Mouse (Mus musculus) neural tube, embryonic 13.5 days (tissue): ENCODE data around the gene Mfsd6. TPM values are rescaled to one million over a fixed set of nuclear protein-coding genes. Genes with fewer than 3 reads are reported as not detected.

Source experiments
- ATAC-seq: fragments of 200-750 bp; cut with Nextera tagmentation; 2 replicates; pipeline ENCODE4 v1.8.0; 2017; ENCODE audit warnings: low read depth, mild to moderate bottlenecking, moderate TSS enrichment, moderate library complexity
- H3K27ac ChIP-seq: fragments of 300-500 bp; sonication (generic); replicated peaks from 2 replicates; pipeline ENCODE4 v1.5.1; 2015; ENCODE audit warnings: moderate library complexity, mild to moderate bottlenecking, inconsistent platforms
- H3K27me3 ChIP-seq: fragments of 300-500 bp; sonication (generic); 2 replicates; pipeline ENCODE4 v1.6.1; 2015; ENCODE audit warnings: mild to moderate bottlenecking, inconsistent platforms
- H3K36me3 ChIP-seq: fragments of 300-500 bp; sonication (generic); 2 replicates; pipeline ENCODE4 v1.6.1; 2015; ENCODE audit warnings: mild to moderate bottlenecking, inconsistent platforms
- H3K4me1 ChIP-seq: fragments of 300-500 bp; sonication (generic); replicated peaks from 2 replicates; pipeline ENCODE4 v1.6.1; 2015; ENCODE audit warnings: inconsistent platforms
- H3K4me2 ChIP-seq: fragments of 300-500 bp; sonication (generic); 2 replicates; pipeline ENCODE4 v1.6.1; 2015; ENCODE audit warnings: inconsistent platforms, mild to moderate bottlenecking, moderate library complexity
- H3K4me3 ChIP-seq: fragments of 300-500 bp; sonication (generic); 2 replicates; pipeline ENCODE4 v1.5.1; 2015; ENCODE audit warnings: mild to moderate bottlenecking, inconsistent platforms
- H3K9ac ChIP-seq: fragments of 300-500 bp; sonication (generic); 2 replicates; pipeline ENCODE4 v1.6.1; 2015; ENCODE audit warnings: moderate library complexity, mild to moderate bottlenecking, inconsistent platforms
- H3K9me3 ChIP-seq: fragments of 300-500 bp; sonication (generic); 2 replicates; pipeline ENCODE4 v1.6.1; 2016; ENCODE audit warnings: inconsistent platforms
- WGBS: fragments of 180-500 bp; shearing (Covaris S2); methylation state at CpG from one replicate; pipeline ENCODE4 v1.1.7; 2015; 5-methylcytosine and 5-hydroxymethylcytosine counted together
- polyA plus RNA-seq: library from polyadenylated mRNA; unstranded; fragments of >200 nt; fragmentation: Nextera tagmentation; extraction: Ambion mirVana; gene quantifications from 2 replicates; pipeline ENCODE4 v1.2.1, GENCODE M21; 2015

Mfsd6 gene
- polyA plus RNA-seq, 1 experiment from 2014 or later, result 9.1 TPM

GRCm38 (mm10) chr1:52631570-52631969 lies 95.7 kb downstream of the Mfsd6 start:
- ATAC-seq, result no peak
- peak overlapping the region; percentile 64 for H3K4me2 ChIP-seq
- peak overlapping the region; percentile 80 for H3K4me3 ChIP-seq
- no peaks in the 10 kb centered on the region for H3K9me3 ChIP-seq
- H3K36me3 ChIP-seq, result no peaks in the 10 kb centered on the region
- H3K27me3 ChIP-seq, result no peaks in the 10 kb centered on the region
- 82% methylated on average over 2 of the region's 2 CpGs for WGBS
- no peak overlapping the region for H3K27ac ChIP-seq
- peaks cover 13% of the 10 kb centered on the region for H3K4me1 ChIP-seq
- H3K9ac ChIP-seq, result peak overlapping the region; percentile 82

GRCm38 (mm10) chr1:52630937-52631299 lies 96.3 kb downstream of the Mfsd6 start:
- H3K27ac ChIP-seq, result peak overlapping the region; percentile 86
- peak; percentile 90 for ATAC-seq
- under 1% methylated on average over 6 of the region's 6 CpGs for WGBS
- peak overlapping the region; percentile 80 for H3K4me3 ChIP-seq
- peak overlapping the region; percentile 82 for H3K9ac ChIP-seq
- H3K36me3 ChIP-seq, result no peaks in the 10 kb centered on the region
- peaks cover 13% of the 10 kb centered on the region for H3K4me1 ChIP-seq
- H3K4me2 ChIP-seq, result peak overlapping the region; percentile 64
- no peaks in the 10 kb centered on the region for H3K9me3 ChIP-seq
- H3K27me3 ChIP-seq, result no peaks in the 10 kb centered on the region

GRCm38 (mm10) chr1:52630248-52630936 lies 96.9 kb downstream of the Mfsd6 start, which contains the start of gene Nemp2:
Gene Nemp2 (plus strand): TSS chr1:52630703.
- H3K4me1 ChIP-seq, result peaks cover 13% of the 10 kb centered on the region
- WGBS, result under 1% methylated on average over 44 of the region's 44 CpGs
- H3K27me3 ChIP-seq, result no peaks in the 10 kb centered on the region
- ATAC-seq, result peak; percentile 95
- H3K4me2 ChIP-seq, result peak within 1 kb of the TSS; percentile 64
- peak within 1 kb of the TSS; percentile 82 for H3K9ac ChIP-seq
- H3K4me3 ChIP-seq, result peak within 1 kb of the TSS; percentile 80
- H3K9me3 ChIP-seq, result no peaks in the 10 kb centered on the region
- H3K27ac ChIP-seq, result peak within 1 kb of the TSS; percentile 86
- no peaks in the 10 kb centered on the region for H3K36me3 ChIP-seq

GRCm38 (mm10) chr1:52620442-52620841 lies 106.8 kb downstream of the Mfsd6 start:
- Histone ChIP-seq H3K9ac (no peak overlapping the region), H3K27me3 (no peaks in the 10 kb centered on the region), H3K4me1 (no peaks in the 10 kb centered on the region), H3K27ac (no peak overlapping the region), H3K4me3 (no peak overlapping the region), H3K4me2 (no peak overlapping the region), H3K9me3 (no peaks in the 10 kb centered on the region), H3K36me3 (no peaks in the 10 kb centered on the region)
- no peak for ATAC-seq

GRCm38 (mm10) chr1:52618217-52618616 lies 109.0 kb downstream of the Mfsd6 start:
- no peaks in the 10 kb centered on the region for H3K36me3 ChIP-seq
- no peak overlapping the region for H3K9ac ChIP-seq
- H3K4me1 ChIP-seq, result no peaks in the 10 kb centered on the region
- no peak overlapping the region for H3K4me3 ChIP-seq
- H3K9me3 ChIP-seq, result no peaks in the 10 kb centered on the region
- ATAC-seq, result no peak
- no peak overlapping the region for H3K4me2 ChIP-seq
- no peaks in the 10 kb centered on the region for H3K27me3 ChIP-seq
- no peak overlapping the region for H3K27ac ChIP-seq
- 88% methylated on average over 1 of the region's 1 CpGs for WGBS

GRCm38 (mm10) chr1:52608486-52608885 lies 118.8 kb downstream of the Mfsd6 start:
- no peak for ATAC-seq
- H3K9me3 ChIP-seq, result 0 out of 2 replicates have a peak, but pooled peaks cover 4% of the 10 kb centered on the region
- H3K27me3 ChIP-seq, result no peaks in the 10 kb centered on the region
- no peaks in the 10 kb centered on the region for H3K4me1 ChIP-seq
- 91% methylated on average over 4 of the region's 4 CpGs for WGBS
- H3K4me2 ChIP-seq, result no peak overlapping the region
- H3K36me3 ChIP-seq, result no peaks in the 10 kb centered on the region
- H3K4me3 ChIP-seq, result no peak overlapping the region
- no peak overlapping the region for H3K9ac ChIP-seq
- no peak overlapping the region for H3K27ac ChIP-seq

GRCm38 (mm10) chr1:52607700-52608099 lies 119.6 kb downstream of the Mfsd6 start:
- no peaks in the 10 kb centered on the region for H3K4me1 ChIP-seq
- H3K4me3 ChIP-seq, result no peak overlapping the region
- H3K27ac ChIP-seq, result no peak overlapping the region
- no peaks in the 10 kb centered on the region for H3K27me3 ChIP-seq
- 0 out of 2 replicates have a peak, but pooled peaks cover 4% of the 10 kb centered on the region for H3K9me3 ChIP-seq
- no peaks in the 10 kb centered on the region for H3K36me3 ChIP-seq
- no peak overlapping the region for H3K4me2 ChIP-seq
- WGBS, result 88% methylated on average over 1 of the region's 1 CpGs
- H3K9ac ChIP-seq, result no peak overlapping the region
- no peak for ATAC-seq

Other genes with a start within 250 kb of the Mfsd6 start
- 8.9 and 9.7 TPM in 2 replicates for gene Nab1, start 226.8 kb downstream of the Mfsd6 start, polyA plus RNA-seq
- 5.0 and 5.9 TPM in 2 replicates for gene Nemp2, start 96.8 kb downstream of the Mfsd6 start, polyA plus RNA-seq
- 28.6 and 29.3 TPM in 2 replicates for gene Inpp1, start 90.2 kb upstream of the Mfsd6 start, polyA plus RNA-seq
- 34.3 and 34.4 TPM in 2 replicates for gene Hibch, start 117.5 kb upstream of the Mfsd6 start, polyA plus RNA-seq